Mouse (Mus musculus): ENCODE measurements at regions not wholly inside any gene's neighbourhood (a gene's known extent, or its start where the extent isn't known, plus 50 kb on each side); places are given as distances from the start of the nearest gene placed in this dataset.

- no peak overlapping the region for H3K27ac ChIP-seq (ENCODE audit: low read length)
- no peaks in the 10 kb centered on the region for H3K4me1 ChIP-seq (ENCODE audit: control insufficient read depth, insufficient read depth, low read length)
- H3K36me3 ChIP-seq (ENCODE audit: control insufficient read depth, insufficient read depth): no peaks in the 10 kb centered on the region
- 82% methylated on average over 2 of the region's 2 CpGs for WGBS
- H3K27me3 ChIP-seq (ENCODE audit: control insufficient read depth, insufficient read depth, low read length): no peaks in the 10 kb centered on the region
- H3K4me3 ChIP-seq (ENCODE audit: low read length): no peak overlapping the region
- ATAC-seq (replicated peaks; ENCODE audit: extremely low read depth, insufficient read depth, low FRiP score): no peak
- no peak overlapping the region for H3K4me2 ChIP-seq (ENCODE audit: low read depth, low read length)
- no peaks in the 10 kb centered on the region for H3K9me3 ChIP-seq (replicated peaks; ENCODE audit: control insufficient read depth, low read length)
- no peak overlapping the region for H3K9ac ChIP-seq (ENCODE audit: low read length)
Measured at GRCm38 (mm10) chr10:95124476-95124875, 179.8 kb upstream of the Plxnc1 start.

- H3K27me3 ChIP-seq (ENCODE audit: control insufficient read depth, insufficient read depth, low read length): no peaks in the 10 kb centered on the region
- no peaks in the 10 kb centered on the region for H3K36me3 ChIP-seq (ENCODE audit: control insufficient read depth, insufficient read depth)
- H3K4me3 ChIP-seq (ENCODE audit: low read length): no peak overlapping the region
- no peaks in the 10 kb centered on the region for H3K9me3 ChIP-seq (replicated peaks; ENCODE audit: control insufficient read depth, low read length)
- peaks cover 27% of the 10 kb centered on the region for H3K4me1 ChIP-seq (ENCODE audit: control insufficient read depth, insufficient read depth, low read length)
- 90% methylated on average over 4 of the region's 4 CpGs for WGBS
- no peak overlapping the region for H3K9ac ChIP-seq (ENCODE audit: low read length)
- H3K4me2 ChIP-seq (ENCODE audit: low read depth, low read length): no peak overlapping the region
- H3K27ac ChIP-seq (ENCODE audit: low read length): no peak overlapping the region
- ATAC-seq (replicated peaks; ENCODE audit: extremely low read depth, insufficient read depth, low FRiP score): no peak
Measured at GRCm38 (mm10) chr10:95120007-95120406, 175.4 kb upstream of the Plxnc1 start.

- Histone ChIP-seq H3K4me1 (ENCODE audit: control insufficient read depth, insufficient read depth, low read length) (peaks cover 27% of the 10 kb centered on the region), H3K36me3 (ENCODE audit: control insufficient read depth, insufficient read depth) (no peaks in the 10 kb centered on the region), H3K27me3 (ENCODE audit: control insufficient read depth, insufficient read depth, low read length) (no peaks in the 10 kb centered on the region), H3K4me2 (ENCODE audit: low read depth, low read length) (no peak overlapping the region), H3K9me3 (replicated peaks; ENCODE audit: control insufficient read depth, low read length) (no peaks in the 10 kb centered on the region), H3K4me3 (ENCODE audit: low read length) (no peak overlapping the region), H3K27ac (ENCODE audit: low read length) (no peak overlapping the region), H3K9ac (ENCODE audit: low read length) (no peak overlapping the region; the same call in 1 of the 2 replicates)
- no peak; the same call in 1 of the 2 replicates for ATAC-seq (replicated peaks; ENCODE audit: extremely low read depth, insufficient read depth, low FRiP score)
- 35% methylated on average over 8 of the region's 8 CpGs for WGBS
Measured at GRCm38 (mm10) chr10:95118786-95119351, 174.2 kb upstream of the Plxnc1 start.

- no peak overlapping the region for H3K9ac ChIP-seq (ENCODE audit: low read length)
- ATAC-seq (replicated peaks; ENCODE audit: extremely low read depth, insufficient read depth, low FRiP score): no peak
- no peaks in the 10 kb centered on the region for H3K9me3 ChIP-seq (replicated peaks; ENCODE audit: control insufficient read depth, low read length)
- WGBS: 20% methylated on average over 3 of the region's 3 CpGs
- no peak overlapping the region for H3K4me3 ChIP-seq (ENCODE audit: low read length)
- H3K4me1 ChIP-seq (ENCODE audit: control insufficient read depth, insufficient read depth, low read length): peaks cover 27% of the 10 kb centered on the region
- no peaks in the 10 kb centered on the region for H3K27me3 ChIP-seq (ENCODE audit: control insufficient read depth, insufficient read depth, low read length)
- peak overlapping the region; percentile 76 for H3K27ac ChIP-seq (ENCODE audit: low read length)
- no peaks in the 10 kb centered on the region for H3K36me3 ChIP-seq (ENCODE audit: control insufficient read depth, insufficient read depth)
- H3K4me2 ChIP-seq (ENCODE audit: low read depth, low read length): peak overlapping the region; percentile 45
Measured at GRCm38 (mm10) chr10:95117731-95118212, 173.1 kb upstream of the Plxnc1 start.

- Histone ChIP-seq H3K36me3 (ENCODE audit: control insufficient read depth, insufficient read depth) (no peaks in the 10 kb centered on the region), H3K27ac (ENCODE audit: low read length) (peak overlapping the region; percentile 76), H3K4me3 (ENCODE audit: low read length) (no peak overlapping the region), H3K9me3 (replicated peaks; ENCODE audit: control insufficient read depth, low read length) (no peaks in the 10 kb centered on the region), H3K27me3 (ENCODE audit: control insufficient read depth, insufficient read depth, low read length) (no peaks in the 10 kb centered on the region), H3K9ac (ENCODE audit: low read length) (no peak overlapping the region), H3K4me2 (ENCODE audit: low read depth, low read length) (peak overlapping the region; percentile 45), H3K4me1 (ENCODE audit: control insufficient read depth, insufficient read depth, low read length) (peaks cover 27% of the 10 kb centered on the region)
- WGBS: 22% methylated on average over 6 of the region's 6 CpGs
- peak; percentile 90 for ATAC-seq (replicated peaks; ENCODE audit: extremely low read depth, insufficient read depth, low FRiP score)
Measured at GRCm38 (mm10) chr10:95117041-95117730, 172.6 kb upstream of the Plxnc1 start.

GRCm38 (mm10) chr10:95116579-95117011 lies 172.0 kb upstream of the Plxnc1 start:
- no peak for ATAC-seq (replicated peaks; ENCODE audit: extremely low read depth, insufficient read depth, low FRiP score)
- H3K4me3 ChIP-seq (ENCODE audit: low read length): no peak overlapping the region
- H3K27ac ChIP-seq (ENCODE audit: low read length): peak overlapping the region; percentile 76
- no peaks in the 10 kb centered on the region for H3K36me3 ChIP-seq (ENCODE audit: control insufficient read depth, insufficient read depth)
- no peaks in the 10 kb centered on the region for H3K9me3 ChIP-seq (replicated peaks; ENCODE audit: control insufficient read depth, low read length)
- WGBS: 31% methylated on average over 3 of the region's 3 CpGs
- no peak overlapping the region for H3K9ac ChIP-seq (ENCODE audit: low read length)
- H3K27me3 ChIP-seq (ENCODE audit: control insufficient read depth, insufficient read depth, low read length): no peaks in the 10 kb centered on the region
- H3K4me1 ChIP-seq (ENCODE audit: control insufficient read depth, insufficient read depth, low read length): peaks cover 27% of the 10 kb centered on the region
- peak overlapping the region; percentile 6; the same call in 1 of the 2 replicates for H3K4me2 ChIP-seq (ENCODE audit: low read depth, low read length)

GRCm38 (mm10) chr10:95112837-95113388 lies 168.3 kb upstream of the Plxnc1 start:
- H3K9ac ChIP-seq (ENCODE audit: low read length): no peak overlapping the region
- H3K9me3 ChIP-seq (replicated peaks; ENCODE audit: control insufficient read depth, low read length): no peaks in the 10 kb centered on the region
- H3K36me3 ChIP-seq (ENCODE audit: control insufficient read depth, insufficient read depth): no peaks in the 10 kb centered on the region
- no peak for ATAC-seq (replicated peaks; ENCODE audit: extremely low read depth, insufficient read depth, low FRiP score)
- 61% methylated on average over 9 of the region's 9 CpGs for WGBS
- H3K4me3 ChIP-seq (ENCODE audit: low read length): no peak overlapping the region
- H3K4me1 ChIP-seq (ENCODE audit: control insufficient read depth, insufficient read depth, low read length): peaks cover 17% of the 10 kb centered on the region
- no peak overlapping the region for H3K27ac ChIP-seq (ENCODE audit: low read length)
- H3K4me2 ChIP-seq (ENCODE audit: low read depth, low read length): no peak overlapping the region
- no peaks in the 10 kb centered on the region for H3K27me3 ChIP-seq (ENCODE audit: control insufficient read depth, insufficient read depth, low read length)

- no peak for ATAC-seq (replicated peaks; ENCODE audit: extremely low read depth, insufficient read depth, low FRiP score)
Measured at GRCm38 (mm10) chr10:95112231-95112774, 167.7 kb upstream of the Plxnc1 start.

GRCm38 (mm10) chr10:95110786-95111185 lies 166.2 kb upstream of the Plxnc1 start:
- no peaks in the 10 kb centered on the region for H3K36me3 ChIP-seq (ENCODE audit: control insufficient read depth, insufficient read depth)
- H3K9ac ChIP-seq (ENCODE audit: low read length): no peak overlapping the region
- H3K9me3 ChIP-seq (replicated peaks; ENCODE audit: control insufficient read depth, low read length): no peaks in the 10 kb centered on the region
- H3K4me1 ChIP-seq (ENCODE audit: control insufficient read depth, insufficient read depth, low read length): no peaks in the 10 kb centered on the region
- no peak overlapping the region for H3K4me2 ChIP-seq (ENCODE audit: low read depth, low read length)
- 87% methylated on average over 21 of the region's 21 CpGs for WGBS
- H3K27me3 ChIP-seq (ENCODE audit: control insufficient read depth, insufficient read depth, low read length): no peaks in the 10 kb centered on the region
- no peak overlapping the region for H3K27ac ChIP-seq (ENCODE audit: low read length)
- no peak for ATAC-seq (replicated peaks; ENCODE audit: extremely low read depth, insufficient read depth, low FRiP score)
- no peak overlapping the region for H3K4me3 ChIP-seq (ENCODE audit: low read length)

More at GRCm38 (mm10) chr10:95112231-95112774, 167.7 kb upstream of the Plxnc1 start:
- H3K4me1 ChIP-seq (ENCODE audit: control insufficient read depth, insufficient read depth, low read length): peaks cover 11% of the 10 kb centered on the region
- H3K36me3 ChIP-seq (ENCODE audit: control insufficient read depth, insufficient read depth): no peaks in the 10 kb centered on the region
- no peak overlapping the region for H3K9ac ChIP-seq (ENCODE audit: low read length)
- no peaks in the 10 kb centered on the region for H3K9me3 ChIP-seq (replicated peaks; ENCODE audit: control insufficient read depth, low read length)
- no peak overlapping the region for H3K27ac ChIP-seq (ENCODE audit: low read length)
- no peaks in the 10 kb centered on the region for H3K27me3 ChIP-seq (ENCODE audit: control insufficient read depth, insufficient read depth, low read length)
- H3K4me2 ChIP-seq (ENCODE audit: low read depth, low read length): no peak overlapping the region
- H3K4me3 ChIP-seq (ENCODE audit: low read length): no peak overlapping the region
- 62% methylated on average over 14 of the region's 14 CpGs for WGBS

Measured in heart, embryonic 16.5 days (tissue).